Mouse (Mus musculus) heart, embryonic 14.5 days (tissue): Measurements from ENCODE around the gene Fancf. TPM values are rescaled to one million over a fixed set of nuclear protein-coding genes. Genes with fewer than 3 reads are reported as not detected.

Experiments used
- ATAC-seq: fragments of 200-750 bp; cut with Nextera tagmentation; 2 replicates; pipeline ENCODE4 v1.8.0; 2017; ENCODE audit warnings: low read depth, moderate TSS enrichment; ENCODE audit not compliant: insufficient number of reproducible peaks, insufficient read depth, low FRiP score
- H3K27ac ChIP-seq, 2 experiments: fragments of 200-500 bp in 1 of 2; fragments of 300-500 bp in 1 of 2; sonication (generic) in 1 of 2; replicated peaks in 1 of 2; 2 replicates each; pipeline ENCODE4 v1.5.1; 2012 to 2014; ENCODE audit warnings: low read depth in 2 of 2, low read length in 2 of 2, control low read depth in 1 of 2, mild to moderate bottlenecking in 1 of 2, mixed read lengths in 1 of 2; ENCODE audit not compliant: control insufficient read depth in 1 of 2, insufficient read depth in 1 of 2
- H3K27me3 ChIP-seq: fragments of 300-500 bp; sonication (generic); 2 replicates; pipeline ENCODE4 v1.6.1; 2014; ENCODE audit warnings: mild to moderate bottlenecking, low read length, control low read depth; ENCODE audit not compliant: control insufficient read depth, insufficient read depth
- H3K36me3 ChIP-seq: fragments of 300-500 bp; sonication (generic); 2 replicates; pipeline ENCODE4 v1.6.1; 2014; ENCODE audit warnings: mild to moderate bottlenecking, control low read depth, low read length, mixed read lengths; ENCODE audit not compliant: control insufficient read depth, insufficient read depth
- H3K4me1 ChIP-seq, 2 experiments: fragments of 200-500 bp in 1 of 2; fragments of 300-500 bp in 1 of 2; sonication (generic) in 1 of 2; 2 replicates each; pipeline ENCODE4 v1.6.1; 2012 to 2014; ENCODE audit warnings: low read length in 2 of 2, control low read depth in 1 of 2, mixed read lengths in 1 of 2; ENCODE audit not compliant: control insufficient read depth in 2 of 2, insufficient read depth in 2 of 2
- H3K4me2 ChIP-seq: fragments of 300-500 bp; sonication (generic); 2 replicates; pipeline ENCODE4 v1.6.1; 2014; ENCODE audit warnings: mild to moderate bottlenecking, low read length
- H3K4me3 ChIP-seq, 2 experiments: fragments of 200-500 bp in 1 of 2; fragments of 300-500 bp in 1 of 2; sonication (generic) in 1 of 2; 2 replicates each; pipeline ENCODE4 v1.5.1; 2012 to 2014; ENCODE audit warnings: low read length in 2 of 2, mild to moderate bottlenecking in 2 of 2, control low read depth in 1 of 2, low read depth in 1 of 2, moderate library complexity in 1 of 2; ENCODE audit not compliant: control insufficient read depth in 1 of 2, insufficient read depth in 1 of 2
- H3K9ac ChIP-seq: fragments of 300-500 bp; sonication (generic); 2 replicates; pipeline ENCODE4 v1.6.1; 2014; ENCODE audit warnings: mild to moderate bottlenecking, low read length
- H3K9me3 ChIP-seq: fragments of 300-500 bp; sonication (generic); 2 replicates; pipeline ENCODE4 v1.6.1; 2016; ENCODE audit warnings: low read length, control low read depth; ENCODE audit not compliant: control insufficient read depth
- WGBS: fragments of 180-500 bp; shearing (Covaris S2); extraction: QIAGEN DNeasy Blood & Tissue Kit; methylation state at CpG from one replicate; pipeline ENCODE4 v1.1.7; 2014; 5-methylcytosine and 5-hydroxymethylcytosine counted together
- polyA plus RNA-seq: library from polyadenylated mRNA; unstranded; fragments of >200 nt; fragmentation: Nextera tagmentation; extraction: Ambion mirVana; gene quantifications from 2 replicates; pipeline ENCODE4 v1.2.1, GENCODE M21; 2014

The Fancf gene
- polyA plus RNA-seq, 1 experiment from 2014 or later, result 9.3 TPM

DNA sequence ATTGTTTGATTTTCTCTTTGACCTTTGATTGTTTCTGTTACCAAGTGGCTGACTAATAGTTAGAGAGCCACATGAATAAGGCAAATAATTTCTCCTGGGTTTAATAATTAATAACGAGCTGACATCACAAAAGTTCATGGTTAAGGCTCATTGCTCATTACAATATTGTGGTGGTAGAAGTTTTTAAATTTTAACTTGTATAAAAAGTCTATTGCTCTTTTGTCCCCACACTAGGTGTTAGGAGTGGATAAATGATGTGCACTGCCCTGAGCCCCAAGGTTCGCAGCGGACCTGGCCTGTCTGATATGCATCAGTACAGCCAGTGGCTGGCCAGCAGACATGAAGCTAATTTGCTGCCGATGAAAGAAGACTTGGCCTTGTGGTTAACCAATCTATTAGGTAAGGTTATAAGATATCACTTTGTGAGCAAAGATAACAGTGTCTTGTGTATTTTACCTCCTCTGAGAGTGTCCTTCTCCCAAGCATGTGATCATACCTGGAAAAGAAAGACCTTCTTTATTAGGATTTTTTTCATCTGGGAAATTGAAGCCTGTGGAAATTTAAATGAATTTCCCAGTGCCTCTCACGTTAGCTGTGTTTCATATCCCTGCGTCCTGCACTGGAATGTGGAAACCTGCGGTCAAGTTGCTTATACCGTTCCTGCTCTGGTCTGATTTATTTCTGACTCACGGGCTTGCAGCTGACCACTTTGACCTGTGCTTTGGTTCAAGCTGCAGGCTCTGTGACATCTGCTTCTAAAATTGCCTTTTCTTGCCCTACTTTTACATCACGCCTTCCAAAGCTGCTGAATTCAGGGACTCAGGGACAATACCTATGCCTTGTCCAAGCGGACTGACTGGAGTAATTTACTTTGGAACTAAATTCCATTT, 25.9 kb upstream of the Fancf start:
- H3K4me2 ChIP-seq, result no peak overlapping the region
- no peaks in the 10 kb centered on the region for H3K36me3 ChIP-seq
- no peaks in the 10 kb centered on the region for H3K9me3 ChIP-seq
- no peaks in the 10 kb centered on the region for H3K4me1 ChIP-seq
- no peak overlapping the region for H3K27ac ChIP-seq
- no peak overlapping the region for H3K9ac ChIP-seq
- H3K27me3 ChIP-seq, result no peaks in the 10 kb centered on the region
- ATAC-seq, result no peak
- H3K4me3 ChIP-seq, result no peak overlapping the region
- WGBS, result 77% methylated on average over 11 of the region's 11 CpGs

DNA sequence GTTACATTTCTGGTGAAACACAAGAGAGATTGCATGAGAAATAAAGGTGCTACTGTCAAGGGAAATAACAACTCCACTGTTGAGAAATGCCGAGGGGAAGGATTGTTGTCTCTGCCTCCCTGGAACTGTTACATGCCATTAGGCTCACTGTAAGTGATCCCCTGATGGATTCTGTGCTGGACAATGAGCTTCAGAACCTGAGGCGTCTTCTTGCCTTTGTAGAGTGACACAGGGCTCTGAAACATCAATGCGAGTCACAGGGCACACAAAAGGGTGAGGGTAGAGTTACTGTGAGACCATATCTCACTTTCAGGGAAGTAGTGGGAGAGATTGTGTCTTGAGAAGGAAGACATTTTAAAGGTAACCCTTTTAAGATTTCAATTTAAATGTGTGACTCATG, 23.3 kb upstream of the Fancf start:
- Histone ChIP-seq H3K4me3 (no peak overlapping the region), H3K27me3 (no peaks in the 10 kb centered on the region), H3K9ac (no peak overlapping the region), H3K4me1 (no peaks in the 10 kb centered on the region), H3K4me2 (no peak overlapping the region), H3K9me3 (no peaks in the 10 kb centered on the region), H3K36me3 (no peaks in the 10 kb centered on the region), H3K27ac (no peak overlapping the region)
- ATAC-seq, result no peak
- WGBS, result 58% methylated on average over 3 of the region's 3 CpGs

GRCm38 (mm10) chr7:51880121-51880520, 18.1 kb upstream of the Fancf start:
- ATAC-seq, result no peak
- Histone ChIP-seq H3K4me1 (peaks cover 0 to 2% of the 10 kb centered on the region in 2 experiments; a peak in 2 of 4 replicates), H3K36me3 (no peaks in the 10 kb centered on the region), H3K9ac (no peak overlapping the region), H3K27me3 (no peaks in the 10 kb centered on the region), H3K4me2 (peak overlapping the region; percentile 94; the same call in 1 of the 2 replicates), H3K4me3 (no peak overlapping the region), H3K9me3 (no peaks in the 10 kb centered on the region), H3K27ac (no peak overlapping the region)
- WGBS, result 62% methylated on average over 4 of the region's 4 CpGs

DNA sequence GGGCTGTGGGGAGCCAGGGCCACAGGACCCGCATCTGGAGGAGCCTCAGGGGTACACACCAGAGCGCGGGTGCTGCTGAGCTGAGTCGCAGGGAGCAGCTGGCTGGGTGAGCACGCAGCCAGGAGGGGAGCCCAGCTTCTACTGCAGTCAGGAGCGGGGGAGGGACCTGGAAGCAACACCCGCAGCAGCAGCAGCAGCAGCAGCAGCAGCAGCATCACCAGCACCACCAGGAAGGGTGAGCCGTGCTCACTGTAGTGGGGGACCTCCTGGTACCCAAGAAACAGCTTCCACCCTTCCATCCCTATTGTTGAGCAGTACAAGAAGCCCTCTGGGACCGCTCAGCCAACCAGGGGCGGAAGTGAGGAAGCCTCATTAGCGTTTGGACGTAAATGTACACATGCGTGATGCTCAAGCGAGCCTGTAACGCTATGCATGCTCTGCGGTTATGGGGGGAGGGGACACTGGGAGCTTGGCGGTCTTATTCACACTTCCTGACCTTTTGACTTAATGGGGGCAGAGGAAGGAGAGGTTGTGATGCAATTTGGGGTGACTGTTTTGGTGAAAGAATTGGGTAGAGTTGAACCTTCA, 17.2 kb upstream of the Fancf start:
- H3K9me3 ChIP-seq, result no peaks in the 10 kb centered on the region
- H3K4me1 ChIP-seq, result peaks cover 0 to 2% of the 10 kb centered on the region in 2 experiments; a peak in 2 of 4 replicates
- no peaks in the 10 kb centered on the region for H3K36me3 ChIP-seq
- peak overlapping the region; percentile 70 to 79 for H3K27ac ChIP-seq
- peak overlapping the region; percentile 77 for H3K9ac ChIP-seq
- WGBS, result 1% methylated on average over 17 of the region's 17 CpGs
- H3K4me2 ChIP-seq, result peak overlapping the region; percentile 94
- H3K4me3 ChIP-seq, result peak overlapping the region; percentile 54 to 60
- peak; percentile 68; the same call in 1 of the 2 replicates for ATAC-seq
- no peaks in the 10 kb centered on the region for H3K27me3 ChIP-seq

DNA sequence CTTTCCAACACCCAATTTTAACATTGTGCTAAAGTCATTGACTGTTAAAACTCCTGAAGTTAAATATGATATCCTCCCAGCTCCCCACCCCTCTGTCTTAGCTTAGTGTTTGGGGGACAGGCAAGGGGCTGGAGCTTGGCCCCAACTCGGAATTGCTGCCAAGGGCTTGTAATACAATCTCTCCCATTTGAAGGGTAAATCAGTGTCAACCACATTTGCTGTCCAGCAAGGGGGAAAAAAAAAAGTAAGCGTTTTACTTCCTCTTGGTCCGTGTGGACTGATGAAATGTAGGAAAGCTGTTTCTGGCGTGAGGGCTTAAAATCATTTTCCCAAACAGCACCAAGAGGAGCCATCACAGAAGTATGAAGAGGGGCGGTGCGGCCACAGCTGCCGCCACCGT, 16.7 kb upstream of the Fancf start:
- peak overlapping the region; percentile 94 for H3K4me2 ChIP-seq
- H3K36me3 ChIP-seq, result no peaks in the 10 kb centered on the region
- peak overlapping the region; percentile 70 to 79 for H3K27ac ChIP-seq
- peaks cover 0 to 2% of the 10 kb centered on the region in 2 experiments; a peak in 2 of 4 replicates for H3K4me1 ChIP-seq
- peak; percentile 21; the same call in 1 of the 2 replicates for ATAC-seq
- H3K9me3 ChIP-seq, result no peaks in the 10 kb centered on the region
- no peaks in the 10 kb centered on the region for H3K27me3 ChIP-seq
- peak overlapping the region; percentile 77 for H3K9ac ChIP-seq
- H3K4me3 ChIP-seq, result peak overlapping the region; percentile 54 to 60
- WGBS, result 3% methylated on average over 8 of the region's 8 CpGs

DNA sequence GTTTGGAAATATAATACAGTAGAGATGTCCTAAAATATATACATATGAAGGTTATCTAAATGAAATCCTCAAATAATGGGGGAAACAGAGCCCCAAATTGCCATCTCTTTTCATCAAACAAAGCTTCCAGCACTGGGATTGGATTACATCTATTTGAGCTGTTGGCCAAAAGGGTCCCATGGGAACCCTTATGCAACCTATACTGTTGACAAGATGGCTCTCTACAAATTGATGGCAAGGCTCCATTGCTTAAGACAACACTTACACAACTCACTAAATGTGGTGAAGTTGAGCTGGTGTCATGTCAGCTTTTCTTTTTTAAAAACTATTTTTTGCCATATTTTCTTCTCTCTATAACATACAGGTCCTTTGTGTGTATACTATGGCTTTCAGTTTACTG, 14.2 kb upstream of the Fancf start:
- Histone ChIP-seq H3K27ac (no peak overlapping the region), H3K4me1 (peaks cover 0 to 2% of the 10 kb centered on the region in 2 experiments; a peak in 2 of 4 replicates), H3K9me3 (no peaks in the 10 kb centered on the region), H3K4me2 (no peak overlapping the region), H3K4me3 (no peak overlapping the region), H3K27me3 (no peaks in the 10 kb centered on the region), H3K36me3 (no peaks in the 10 kb centered on the region), H3K9ac (no peak overlapping the region)
- ATAC-seq, result no peak

GRCm38 (mm10) chr7:51872597-51872996, 10.5 kb upstream of the Fancf start:
- Histone ChIP-seq H3K4me3 (no peak overlapping the region), H3K9me3 (no peaks in the 10 kb centered on the region)

More at GRCm38 (mm10) chr7:51872597-51872996, 10.5 kb upstream of the Fancf start:
- Histone ChIP-seq H3K27ac (no peak overlapping the region), H3K4me2 (no peak overlapping the region), H3K9ac (no peak overlapping the region), H3K27me3 (no peaks in the 10 kb centered on the region), H3K36me3 (no peaks in the 10 kb centered on the region), H3K4me1 (no peaks in the 10 kb centered on the region)
- ATAC-seq, result no peak
